Mouse (Mus musculus) embryonic fibroblast, embryonic 13.5 days (primary cell): ENCODE data around the gene Tbx21. TPM values are rescaled to one million over a fixed set of nuclear protein-coding genes. Genes with fewer than 3 reads are reported as not detected.

Experiments
- H3K27ac ChIP-seq: 2 replicates; pipeline ENCODE4 v1.5.1; 2012; ENCODE audit warnings: low read length, control low read depth, inconsistent platforms; ENCODE audit not compliant: insufficient read depth
- H3K4me1 ChIP-seq: 2 replicates; pipeline ENCODE4 v1.6.1; 2011; ENCODE audit warnings: low read length; ENCODE audit not compliant: control insufficient read depth, insufficient read depth
- H3K4me3 ChIP-seq: 2 replicates; pipeline ENCODE4 v1.5.1; 2011; ENCODE audit warnings: mild to moderate bottlenecking, control low read depth, low read length; ENCODE audit not compliant: insufficient read depth
- CTCF ChIP-seq: IDR thresholded peaks from 2 replicates; pipeline ENCODE4 v1.5.1; 2011; ENCODE audit warnings: mild to moderate bottlenecking, control low read depth, low read length, moderate library complexity, borderline replicate concordance; ENCODE audit not compliant: insufficient read depth
- POLR2A ChIP-seq: IDR thresholded peaks from 2 replicates; pipeline ENCODE4 v1.6.1; 2011; ENCODE audit warnings: low read depth, mild to moderate bottlenecking, control low read depth, low read length, moderate library complexity
- polyA plus RNA-seq: library from polyadenylated mRNA; stranded (reverse); fragments of >200 nt; gene quantifications from 2 replicates; pipeline ENCODE4 v1.2.4, GENCODE M21; 2011; ENCODE audit warnings: low read depth; ENCODE audit not compliant: missing spikeins, insufficient read length

The Tbx21 gene
- polyA plus RNA-seq, 1 experiment, result not detected

DNA sequence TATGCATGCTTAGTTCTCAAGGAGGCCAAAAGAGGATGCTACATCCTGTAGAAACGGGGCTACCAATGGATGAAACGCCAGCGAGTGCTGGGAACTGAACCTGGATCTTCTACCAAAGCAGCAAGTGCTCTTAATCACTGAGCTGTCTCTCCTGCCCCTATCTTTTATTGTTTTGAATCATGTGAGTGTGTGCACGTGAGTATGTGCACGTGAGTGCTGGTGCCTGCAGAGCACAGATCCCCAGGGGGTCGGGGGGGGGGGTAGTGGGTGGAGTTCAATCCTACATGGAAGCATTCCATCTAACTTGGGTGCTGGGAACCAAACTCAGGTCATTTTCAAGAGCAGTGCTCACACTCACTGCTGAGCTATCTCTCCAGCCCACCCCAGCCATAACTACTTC lies 28.8 kb downstream of the Tbx21 start:
- Histone ChIP-seq H3K4me3 (no peak overlapping the region), H3K27ac (no peak overlapping the region), H3K4me1 (peaks cover 9% of the 10 kb centered on the region; the same call in 1 of the 2 replicates)
- TF ChIP-seq POLR2A, result no peak

DNA sequence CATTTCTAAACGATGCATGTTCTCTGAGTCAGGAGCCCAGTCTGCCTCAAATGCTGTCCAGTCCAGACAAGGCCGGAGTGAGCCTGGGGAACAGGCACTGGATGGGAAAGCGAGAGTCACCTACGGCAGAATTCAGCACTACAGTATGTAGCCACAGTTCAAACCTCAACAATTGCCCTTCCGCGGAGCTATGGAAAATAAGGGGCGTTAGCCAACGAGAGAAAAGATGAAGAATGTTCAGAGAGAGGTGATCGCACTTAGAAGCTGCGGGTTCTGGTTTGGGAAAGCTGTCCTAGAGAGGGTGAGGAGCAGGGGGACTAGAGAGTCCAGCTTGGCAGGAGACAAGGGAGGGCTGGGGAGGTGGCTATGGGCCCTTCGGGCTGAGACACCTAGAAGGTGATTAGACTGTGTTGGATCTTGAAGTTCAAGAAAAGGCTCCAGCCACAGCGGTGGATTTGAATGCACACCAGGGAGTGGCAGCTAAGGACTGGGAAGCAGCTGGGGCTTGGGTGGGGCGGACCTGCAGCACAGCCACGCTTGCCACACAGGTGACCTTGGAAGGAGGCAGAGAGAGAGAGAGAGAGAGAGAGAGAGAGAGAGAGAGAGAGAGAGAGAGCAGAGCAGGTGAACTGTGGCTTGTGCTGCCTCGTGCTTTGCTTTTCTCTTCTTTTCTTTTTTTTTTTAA lies 30.2 kb downstream of the Tbx21 start:
- Histone ChIP-seq H3K4me3 (no peak overlapping the region), H3K27ac (no peak overlapping the region), H3K4me1 (peaks cover 9% of the 10 kb centered on the region; the same call in 1 of the 2 replicates)
- no peak for TF ChIP-seq CTCF
- TF ChIP-seq POLR2A, result no peak

DNA sequence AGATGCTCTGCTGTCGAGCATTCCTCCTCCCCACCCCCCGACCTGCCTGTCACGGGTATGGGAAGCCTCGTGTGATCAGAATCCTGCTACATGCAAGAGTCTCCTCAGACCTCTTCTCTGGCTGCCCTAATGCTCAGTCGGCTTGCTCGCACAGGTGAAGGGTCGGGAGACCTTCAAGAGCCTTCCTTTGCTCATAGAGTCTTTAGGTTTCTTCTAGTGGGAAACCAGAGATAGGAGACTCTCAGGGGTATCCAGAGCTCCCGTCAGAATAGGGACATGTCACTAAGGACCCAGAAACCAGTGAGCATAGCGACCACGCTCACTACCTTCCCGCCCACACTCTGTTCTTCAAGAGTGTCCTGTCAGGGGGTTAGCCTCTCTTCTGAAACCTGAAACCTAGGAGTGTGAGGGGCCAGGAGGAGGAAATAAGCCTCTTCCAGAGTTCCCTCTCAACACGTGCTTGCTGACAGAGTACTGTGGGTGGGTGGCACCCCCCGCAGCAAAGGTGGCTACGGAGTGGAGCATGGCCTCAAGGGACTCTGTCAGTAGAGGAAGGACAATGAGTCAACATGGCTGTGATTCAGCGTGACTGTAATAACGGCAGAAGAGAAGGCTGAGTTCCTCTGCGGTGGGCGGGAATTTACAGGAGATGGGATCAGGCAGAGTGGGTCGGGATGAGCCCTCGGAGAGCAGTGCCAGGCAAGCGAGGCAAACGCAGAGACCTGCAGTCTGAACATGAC lies 31.6 kb downstream of the Tbx21 start:
- Histone ChIP-seq H3K27ac (no peak overlapping the region), H3K4me1 (peaks cover 9% of the 10 kb centered on the region; the same call in 1 of the 2 replicates), H3K4me3 (no peak overlapping the region)
- no peak for TF ChIP-seq POLR2A
- TF ChIP-seq CTCF, result no peak

DNA sequence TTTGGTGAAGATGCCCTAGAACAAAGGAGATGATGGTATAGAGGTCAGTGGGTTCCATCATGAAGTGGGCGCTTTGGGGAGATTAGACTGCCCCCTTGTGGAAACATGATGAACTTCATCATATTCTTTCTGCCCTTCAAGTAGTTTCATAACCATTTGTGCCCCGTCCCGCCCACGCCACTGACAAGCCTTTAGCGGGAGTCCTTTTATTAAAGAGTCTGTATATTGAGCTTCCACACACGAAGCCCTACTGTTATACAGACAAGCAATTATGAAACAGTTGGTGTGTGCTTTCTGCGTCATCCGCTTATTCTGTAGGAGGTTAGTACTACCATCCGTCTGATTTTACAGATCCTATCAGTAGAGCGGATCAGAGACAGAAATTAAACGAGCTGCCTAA lies 32.2 kb downstream of the Tbx21 start:
- Histone ChIP-seq H3K4me3 (no peak overlapping the region), H3K4me1 (peaks cover 9% of the 10 kb centered on the region; the same call in 1 of the 2 replicates), H3K27ac (no peak overlapping the region)
- TF ChIP-seq CTCF, result no peak
- TF ChIP-seq POLR2A, result no peak

DNA sequence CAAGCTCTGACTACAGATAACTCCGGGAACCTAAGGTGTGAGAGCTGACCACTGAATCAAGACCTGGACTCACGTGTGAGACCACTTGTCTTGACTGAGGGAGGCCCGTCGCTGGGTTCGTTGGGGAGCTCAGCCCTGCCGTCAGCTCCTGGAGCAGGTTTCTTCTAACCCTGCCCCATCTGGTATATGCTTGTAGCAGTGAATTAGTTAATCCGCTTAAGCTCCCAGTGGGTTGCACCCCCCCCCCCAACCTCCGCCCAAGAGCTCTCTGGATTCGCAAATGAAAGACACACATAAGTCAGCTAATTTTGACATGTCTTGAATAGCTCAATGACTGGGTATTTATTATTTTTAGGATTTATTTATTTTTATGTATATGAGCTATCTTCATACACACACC lies 34.8 kb downstream of the Tbx21 start:
- peaks cover 9% of the 10 kb centered on the region; the same call in 1 of the 2 replicates for H3K4me1 ChIP-seq
- TF ChIP-seq POLR2A (no peak), CTCF (no peak)
- no peak overlapping the region for H3K4me3 ChIP-seq
- no peak overlapping the region for H3K27ac ChIP-seq

DNA sequence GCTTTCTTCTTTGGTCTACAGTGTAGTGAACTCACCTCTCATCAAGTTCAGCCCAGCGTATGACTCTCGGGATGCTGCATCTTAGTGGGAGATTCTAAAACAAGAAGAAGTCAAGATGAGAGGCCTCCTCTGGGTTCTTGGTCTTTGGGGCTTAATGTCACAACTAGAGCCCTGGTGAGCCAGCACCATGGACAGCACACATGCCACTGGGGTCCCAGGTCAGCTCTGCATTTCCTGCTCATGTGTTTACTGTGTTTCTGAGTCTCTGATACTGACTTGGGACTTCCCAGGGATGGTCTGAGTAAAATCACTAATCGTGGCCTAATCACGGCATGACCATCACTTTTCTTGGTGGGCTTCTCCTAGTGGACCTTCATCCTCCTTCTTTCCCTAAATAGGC lies 36.4 kb downstream of the Tbx21 start:
- Histone ChIP-seq H3K27ac (no peak overlapping the region), H3K4me3 (no peak overlapping the region), H3K4me1 (0 out of 2 replicates have a peak, but pooled peaks cover 6% of the 10 kb centered on the region)
- TF ChIP-seq POLR2A (no peak), CTCF (no peak)

DNA sequence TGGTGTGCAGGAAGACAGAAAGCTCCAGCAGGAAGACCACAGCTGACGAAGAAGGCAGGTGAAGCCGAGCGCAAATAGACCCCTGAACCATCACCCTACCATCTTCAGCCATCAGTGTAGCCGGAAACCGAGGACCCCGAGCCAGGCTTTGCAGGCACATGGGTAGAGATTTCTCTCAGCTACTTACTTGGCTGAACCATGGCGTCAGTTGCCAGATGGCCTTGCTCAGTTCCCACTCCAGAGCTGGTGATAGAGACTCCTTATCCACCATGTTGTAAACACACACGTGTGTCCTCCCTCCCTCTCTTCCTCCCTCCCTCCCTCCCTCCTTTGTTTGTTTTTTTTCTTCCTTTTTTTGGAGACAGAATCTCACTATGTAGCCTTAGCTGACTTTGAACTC lies 40.9 kb downstream of the Tbx21 start:
- Histone ChIP-seq H3K4me3 (no peak overlapping the region), H3K4me1 (no peaks in the 10 kb centered on the region), H3K27ac (no peak overlapping the region)
- TF ChIP-seq CTCF, result no peak
- no peak for TF ChIP-seq POLR2A

DNA sequence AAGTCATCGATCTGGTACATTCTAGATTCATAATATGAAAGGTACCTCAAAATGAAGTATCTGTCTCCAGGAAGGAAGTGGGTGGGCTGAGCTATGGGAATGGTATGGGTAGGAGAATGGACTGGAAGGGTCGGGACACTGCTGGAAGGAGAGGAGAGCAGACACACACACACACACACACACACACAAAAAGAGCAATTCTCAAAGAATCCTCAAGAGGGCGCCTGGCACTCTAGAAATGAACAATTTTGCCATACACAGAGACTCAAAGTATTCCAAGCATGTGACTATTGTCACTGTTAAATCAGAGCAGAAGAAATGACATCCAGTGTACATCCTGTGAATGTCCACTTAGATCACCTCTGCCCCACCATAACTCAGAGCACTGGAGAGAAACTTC lies 42.6 kb downstream of the Tbx21 start:
- H3K27ac ChIP-seq, result no peak overlapping the region
- H3K4me3 ChIP-seq, result no peak overlapping the region
- no peaks in the 10 kb centered on the region for H3K4me1 ChIP-seq
- peak; percentile 30; the same call in 1 of the 2 replicates for TF ChIP-seq CTCF
- no peak for TF ChIP-seq POLR2A

DNA sequence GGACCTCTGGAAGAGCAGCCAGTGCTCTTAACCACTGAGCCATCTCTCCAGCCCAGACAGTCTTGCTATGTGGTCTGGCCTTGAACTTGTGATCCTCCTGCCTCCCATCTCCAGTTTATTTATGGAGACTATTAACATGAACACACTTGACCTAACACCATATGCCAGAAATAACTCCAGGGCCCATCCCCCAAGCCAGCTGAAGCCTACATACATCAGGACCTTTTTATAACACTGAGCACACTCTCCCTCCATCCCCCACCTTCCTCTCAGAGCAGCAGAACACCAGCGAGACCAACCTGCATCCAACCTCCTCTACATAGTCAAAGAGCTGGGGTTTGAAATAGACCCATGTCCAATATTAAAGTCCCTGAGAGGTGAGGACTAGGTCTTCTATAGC lies 44.0 kb downstream of the Tbx21 start:
- no peaks in the 10 kb centered on the region for H3K4me1 ChIP-seq
- H3K4me3 ChIP-seq, result no peak overlapping the region
- H3K27ac ChIP-seq, result no peak overlapping the region
- TF ChIP-seq POLR2A, result no peak
- TF ChIP-seq CTCF, result no peak

DNA sequence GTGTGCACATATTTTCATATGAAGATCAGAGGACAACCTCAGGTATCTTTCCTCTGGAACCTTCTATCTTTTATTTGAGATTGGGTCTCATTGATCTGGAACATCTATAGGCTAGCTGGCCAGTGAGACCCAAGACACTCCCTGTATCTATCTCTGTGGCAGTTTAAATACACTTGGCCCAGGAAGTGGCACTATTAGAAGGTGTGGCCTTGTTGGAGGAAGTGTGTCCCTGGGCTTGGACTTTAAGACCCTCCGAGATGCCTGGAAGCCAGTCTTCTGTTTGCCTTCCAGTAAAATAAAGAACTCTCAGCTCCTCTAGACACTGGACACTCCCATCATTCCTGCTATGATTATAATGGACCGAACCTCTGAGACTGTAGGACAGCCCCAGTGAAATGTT lies 45.4 kb downstream of the Tbx21 start:
- no peak for TF ChIP-seq POLR2A
- TF ChIP-seq CTCF, result no peak
- Histone ChIP-seq H3K4me3 (no peak overlapping the region), H3K27ac (no peak overlapping the region), H3K4me1 (no peaks in the 10 kb centered on the region)
